Mouse (Mus musculus): ENCODE measurements around the gene Hnrnpul2.
A peak's percentile ranks its signal among the peaks of the same experiment; 100 is the strongest.
"Not testable (repeated sequence)": the region's sequence is repeated elsewhere in the genome, so short reads cannot be mapped to it uniquely, and the experiment has no call there.

Gene Hnrnpul2

GRCm38 (mm10) chr19:8852236-8852928 lies 32.6 kb downstream of the Hnrnpul2 start:
- no peak for DNase-seq (ENCODE audit: low spot score)

- DNase-seq (ENCODE audit: low spot score): no peak
These were observed 33.3 kb downstream of the Hnrnpul2 start for GRCm38 (mm10) chr19:8853117-8853516.

GRCm38 (mm10) chr19:8857689-8858088 lies 37.9 kb downstream of the Hnrnpul2 start:
- DNase-seq (ENCODE audit: low spot score): no peak

- no peak for DNase-seq (ENCODE audit: low spot score)
These were observed 39.2 kb downstream of the Hnrnpul2 start for GRCm38 (mm10) chr19:8859018-8859417.

GRCm38 (mm10) chr19:8864265-8864664 lies 44.5 kb downstream of the Hnrnpul2 start:
- DNase-seq (ENCODE audit: low spot score): no peak

- not testable (repeated sequence) for DNase-seq (ENCODE audit: low spot score)
These were observed 50.6 kb downstream of the Hnrnpul2 start for GRCm38 (mm10) chr19:8870381-8870780.

- no peak for DNase-seq (ENCODE audit: low spot score)
These were observed 51.0 kb downstream of the Hnrnpul2 start for GRCm38 (mm10) chr19:8870838-8871237.

- DNase-seq (ENCODE audit: low spot score): peak; percentile 92
These were observed 51.7 kb downstream of the Hnrnpul2 start, which contains the start of gene Ubxn1 for GRCm38 (mm10) chr19:8871267-8872186. TSS of gene Ubxn1 (plus strand) at chr19:8871496.

GRCm38 (mm10) chr19:8872266-8872840 lies 52.5 kb downstream of the Hnrnpul2 start:
- DNase-seq (ENCODE audit: low spot score): no peak

GRCm38 (mm10) chr19:8875031-8875430 lies 55.2 kb downstream of the Hnrnpul2 start:
- no peak for DNase-seq (ENCODE audit: low spot score)

- peak; percentile 82 for DNase-seq (ENCODE audit: low spot score)
These were observed 60.7 kb downstream of the Hnrnpul2 start, which contains the start of gene Uqcc3 for GRCm38 (mm10) chr19:8880311-8881033. TSS of gene Uqcc3 (minus strand) at chr19:8880923.

GRCm38 (mm10) chr19:8881034-8881392 lies 61.2 kb downstream of the Hnrnpul2 start:
- DNase-seq (ENCODE audit: low spot score): no peak

GRCm38 (mm10) chr19:8883616-8884015 lies 63.8 kb downstream of the Hnrnpul2 start, which contains the start of the genes Lbhd1 and Gm49403:
TSS of gene Lbhd1 (plus strand) at chr19:8883732.
TSS of gene Gm49403 (plus strand) at chr19:8883930.
- DNase-seq (ENCODE audit: low spot score): no peak

All from MN1 (cell line).